Mouse (Mus musculus) liver, embryonic 14.5 days (tissue): ENCODE data around the gene Proz.

ENCODE experiments used
- CTCF ChIP-seq: IDR thresholded peaks from 2 replicates; pipeline ENCODE4 v1.5.1; 2016; ENCODE audit warnings: antibody characterized with exemption, low read depth, control low read depth
- EP300 ChIP-seq: IDR thresholded peaks from 2 replicates; pipeline ENCODE4 v1.6.1; 2016; ENCODE audit warnings: antibody characterized with exemption, low read depth

DNA sequence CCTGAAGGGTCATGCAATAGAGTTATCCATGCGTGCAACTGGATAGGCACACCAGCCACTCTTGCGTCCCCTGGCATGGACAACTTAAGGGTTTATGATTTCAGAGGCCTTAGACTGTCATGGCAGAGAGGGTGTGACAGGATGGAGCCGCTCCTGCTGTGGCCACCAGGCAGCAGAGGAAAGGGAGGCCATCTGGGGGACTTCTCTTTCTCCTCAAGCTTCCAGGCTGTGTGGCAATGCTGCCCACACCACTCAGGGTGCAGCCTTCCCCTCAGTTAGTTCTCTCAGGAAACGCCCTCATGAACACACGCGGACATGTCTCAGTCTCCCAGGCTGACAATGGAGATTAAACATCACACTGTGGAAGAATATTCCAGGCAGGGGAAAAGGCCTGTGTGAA, 21.7 kb upstream of the Proz start:
- no peak for TF ChIP-seq CTCF
- no peak for TF ChIP-seq EP300
